Mouse (Mus musculus) liver, postnatal 0 days (tissue): ENCODE measurements around the gene Nf1.

Experiments
- CTCF ChIP-seq: sonication (generic); IDR thresholded peaks from 2 replicates; pipeline ENCODE4 v1.5.1; 2016; ENCODE audit warnings: antibody characterized with exemption, low read depth
- EP300 ChIP-seq: IDR thresholded peaks from 2 replicates; pipeline ENCODE4 v1.6.1; 2016; ENCODE audit warnings: antibody characterized with exemption, low read depth, mild to moderate bottlenecking

DNA sequence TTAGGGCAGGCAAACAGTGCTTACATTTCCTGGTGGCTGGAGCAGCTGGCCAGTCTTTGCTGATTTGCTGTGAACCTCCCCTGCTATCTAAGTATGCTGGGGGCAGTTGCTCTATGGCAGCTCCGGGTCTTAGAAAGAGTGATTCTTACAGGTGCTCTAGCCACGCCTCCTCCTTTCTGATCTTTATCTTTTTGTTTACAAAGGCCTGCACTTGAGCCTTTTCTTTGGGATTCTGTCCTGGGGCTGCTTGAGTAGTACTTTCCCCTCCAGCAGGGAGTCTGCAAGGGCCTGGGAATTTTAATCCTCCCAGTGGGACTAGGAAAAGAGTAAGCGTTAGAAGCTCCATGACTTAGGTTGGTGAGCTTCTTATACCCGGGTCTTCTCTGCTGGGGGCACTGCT is 12.4 kb upstream of the Nf1 start:
- no peak for TF ChIP-seq CTCF
- TF ChIP-seq EP300 = no peak
